Mouse (Mus musculus): Measurements from ENCODE around the gene Cog3. TPM values are rescaled to one million over a fixed set of nuclear protein-coding genes. Genes with fewer than 3 reads are reported as not detected.

The Cog3 gene
- 25.8 TPM for polyA plus RNA-seq (2021)

DNA sequence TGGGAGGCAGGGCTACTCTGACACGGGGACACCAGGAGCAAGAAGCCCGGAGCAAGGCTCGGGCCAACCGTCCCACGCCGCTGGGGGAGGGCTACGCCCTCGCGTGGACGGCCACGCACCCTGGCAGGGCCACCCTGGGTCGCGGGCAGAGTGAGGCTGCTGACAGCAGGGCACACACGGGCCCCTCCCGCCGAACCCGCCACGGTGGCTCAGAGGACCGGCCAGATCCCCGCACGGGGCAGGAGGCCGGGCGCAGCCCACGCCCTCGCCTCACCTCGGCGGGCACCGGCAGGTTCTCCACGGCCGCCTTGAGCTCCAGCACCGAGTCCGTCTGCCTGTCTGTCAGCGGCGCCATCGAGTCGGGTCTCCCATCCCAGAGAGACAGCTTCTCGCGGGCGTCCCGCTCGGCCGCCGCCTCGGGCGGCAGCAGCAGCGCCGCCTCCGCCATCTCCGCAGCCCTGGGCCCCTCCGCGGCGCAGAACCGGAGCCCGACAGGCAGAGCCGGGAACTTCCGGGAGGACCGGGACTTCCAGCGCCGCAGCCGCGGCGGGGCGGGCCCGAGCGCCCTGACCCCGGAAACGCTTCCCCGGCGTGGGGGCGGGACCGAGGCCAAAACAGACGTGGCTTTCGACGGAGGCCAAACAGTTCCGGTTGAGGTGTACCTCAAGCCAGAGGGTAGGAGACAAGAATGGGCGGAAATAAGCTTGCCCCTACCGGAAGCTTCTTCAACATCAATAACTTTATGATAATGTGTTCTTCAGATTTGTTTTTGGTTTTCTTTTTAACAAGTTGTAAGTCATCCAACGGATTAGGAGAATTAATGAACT is at the start of gene Cog3:
TSS of gene Cog3 (minus strand) at position 527 of the 827 bp plus-strand sequence.
- ATAC-seq (peak; percentile 89), DNase-seq (ENCODE audit: low read depth, low spot score) (peak; percentile 57)
- no peak for TF ChIP-seq CTCF (IDR thresholded peaks at IDR 0.05)
- ChIA-PET CTCF (no interaction called here), POLR2A (no interaction called here)
- H3K27me3 ChIP-seq: no peaks in the 10 kb centered on the region
- in situ Hi-C loops (cut with MboI; ENCODE audit: low pct_unique_long_range_greater_than_20kb): no loop called here

GRCm38 (mm10) chr14:75797769-75798386 is 43.6 kb upstream of the Cog3 start:
- ChIA-PET POLR2A (interaction anchor here (1.1 kb wide), 1 partner anchor 22 kb away, joined by 3 read pairs; no protein-coding TSS in a partner anchor), CTCF (interaction anchor here (1.1 to 3.1 kb wide), 7 partner anchors 10 to 31 kb away, joined by 3 to 22 read pairs (median 8); partner anchors contain the start of gene Slc25a30)
- in situ Hi-C loops (cut with MboI; ENCODE audit: low pct_unique_long_range_greater_than_20kb): no loop called here

DNA sequence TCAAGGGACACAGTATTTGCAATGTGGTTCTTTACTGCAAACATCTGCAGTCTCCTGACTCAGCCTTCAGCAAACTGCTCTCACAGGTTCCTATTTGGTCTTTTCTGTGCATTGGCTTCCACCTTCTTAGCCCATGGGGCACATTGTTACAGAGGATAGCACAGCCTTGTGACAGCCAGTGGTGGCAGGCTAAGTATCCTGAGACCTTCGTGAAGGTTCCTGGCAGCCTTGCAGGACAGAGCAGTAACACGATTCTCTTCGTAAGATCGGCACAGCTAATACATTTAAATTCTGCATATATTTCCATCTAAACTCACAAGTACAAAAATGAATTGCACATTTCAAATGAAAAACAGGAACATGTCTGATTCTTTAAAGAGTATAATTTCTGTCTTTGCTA is 41.6 kb upstream of the Cog3 start:
- in situ Hi-C loops (cut with MboI; ENCODE audit: low pct_unique_long_range_greater_than_20kb): no loop called here
- ChIA-PET CTCF (interaction anchor here (1.2 to 3.1 kb wide), 5 partner anchors 15 to 33 kb away, joined by 3 to 22 read pairs (median 5); no protein-coding TSS in a partner anchor), POLR2A (no interaction called here)

More at GRCm38 (mm10) chr14:75797769-75798386, 43.6 kb upstream of the Cog3 start:
- DNase-seq (ENCODE audit: low read depth, low spot score): no peak
- no peaks in the 10 kb centered on the region for H3K27me3 ChIP-seq
- TF ChIP-seq CTCF (IDR thresholded peaks at IDR 0.05): no peak
- peak; percentile 81 for ATAC-seq

DNA sequence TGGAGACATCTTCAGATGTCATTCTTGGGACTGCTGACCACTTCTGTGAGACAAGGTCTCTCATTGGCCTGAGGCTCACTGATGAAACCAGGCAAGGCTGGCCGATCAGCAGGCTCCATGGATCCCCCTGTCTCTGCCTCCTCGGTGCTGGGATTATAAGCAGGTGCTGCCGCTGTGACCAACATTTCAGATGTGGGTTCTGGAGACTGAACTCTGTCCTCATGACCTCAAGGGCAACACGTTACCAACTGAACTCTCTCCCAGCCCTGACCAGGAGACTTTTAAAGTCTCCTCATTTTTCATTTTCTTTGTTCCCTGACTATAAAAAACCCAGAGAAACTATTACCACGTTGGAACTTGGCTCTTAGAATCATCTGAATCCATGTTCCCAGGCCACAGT is 40.4 kb upstream of the Cog3 start:
- ChIA-PET CTCF (interaction anchor here (2.7 kb wide), 1 partner anchor 34 kb away, joined by 13 read pairs; no protein-coding TSS in a partner anchor), POLR2A (no interaction called here)
- in situ Hi-C loops (cut with MboI; ENCODE audit: low pct_unique_long_range_greater_than_20kb): loop anchor here (5.0 kb wide), 1 partner anchor 38 kb away; no protein-coding TSS in a partner anchor
- no peak for DNase-seq (ENCODE audit: low read depth, low spot score)
- ATAC-seq: peak; percentile 42
- H3K27me3 ChIP-seq: no peaks in the 10 kb centered on the region
- no peak for TF ChIP-seq CTCF (IDR thresholded peaks at IDR 0.05)

More for the DNA sequence above, 41.6 kb upstream of the Cog3 start:
- DNase-seq (ENCODE audit: low read depth, low spot score) (no peak), ATAC-seq (no peak)
- no peak for TF ChIP-seq CTCF (IDR thresholded peaks at IDR 0.05)
- no peaks in the 10 kb centered on the region for H3K27me3 ChIP-seq

DNA sequence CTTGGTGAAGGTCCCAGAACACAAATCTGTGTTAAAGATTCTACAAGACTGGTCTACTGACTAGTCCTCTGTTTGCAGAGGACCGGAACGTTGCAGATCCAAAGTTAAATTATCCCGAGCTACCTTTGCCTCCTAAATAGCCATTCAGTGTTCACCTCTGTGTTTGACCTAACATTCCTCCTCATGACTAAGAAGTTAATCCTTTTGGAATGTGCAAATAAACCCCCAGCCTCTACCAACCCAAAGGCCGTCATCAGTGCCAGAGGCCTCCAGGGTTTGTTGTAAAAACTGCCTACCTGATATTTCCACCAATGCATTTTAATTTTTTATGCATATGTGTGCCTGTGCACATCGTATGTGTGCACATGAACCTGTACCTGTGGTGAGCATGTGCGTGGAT is 40.0 kb upstream of the Cog3 start:
- ChIA-PET CTCF (interaction anchor here (2.7 kb wide), 1 partner anchor 35 kb away, joined by 13 read pairs; no protein-coding TSS in a partner anchor), POLR2A (no interaction called here)
- no peak for TF ChIP-seq CTCF (IDR thresholded peaks at IDR 0.05)
- no peaks in the 10 kb centered on the region for H3K27me3 ChIP-seq
- no peak for DNase-seq (ENCODE audit: low read depth, low spot score)
- in situ Hi-C loops (cut with MboI; ENCODE audit: low pct_unique_long_range_greater_than_20kb): loop anchor here (5.0 kb wide), 1 partner anchor 38 kb away; no protein-coding TSS in a partner anchor
- ATAC-seq: peak; percentile 80

GRCm38 (mm10) chr14:75793110-75793509 is 38.8 kb upstream of the Cog3 start:
- POLR2A ChIA-PET: no interaction called here
- in situ Hi-C loops (cut with MboI; ENCODE audit: low pct_unique_long_range_greater_than_20kb): loop anchor here (5.0 kb wide), 1 partner anchor 39 kb away; no protein-coding TSS in a partner anchor
- DNase-seq (ENCODE audit: low read depth, low spot score) (no peak), ATAC-seq (no peak)
- no peak for TF ChIP-seq CTCF (IDR thresholded peaks at IDR 0.05)
- no peaks in the 10 kb centered on the region for H3K27me3 ChIP-seq
- CTCF ChIA-PET: interaction anchor here (0.9 to 2.7 kb wide), 3 partner anchors 22 to 36 kb away, joined by 3 to 13 read pairs (median 3); no protein-coding TSS in a partner anchor

DNA sequence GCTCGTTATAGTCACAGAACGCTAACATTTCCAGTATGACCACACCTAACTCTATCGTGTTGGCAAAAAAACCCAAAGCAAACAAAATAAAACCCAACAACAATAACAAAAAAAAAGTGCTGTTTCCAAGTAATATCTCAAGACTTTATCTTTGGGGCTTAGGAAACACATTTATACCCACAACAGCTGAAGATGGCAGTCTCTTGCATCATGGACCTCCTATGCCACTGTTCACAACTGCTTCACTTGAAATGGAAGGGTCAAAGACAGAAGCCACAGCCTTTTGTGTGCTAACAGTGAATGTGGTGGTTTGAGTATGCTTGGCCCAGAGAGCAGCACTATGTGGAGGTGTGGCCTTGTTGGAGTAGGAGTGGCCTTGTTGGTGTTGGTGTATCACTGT is 37.1 kb upstream of the Cog3 start:
- ATAC-seq (no peak), DNase-seq (ENCODE audit: low read depth, low spot score) (no peak)
- POLR2A ChIA-PET: interaction anchor here (0.9 kb wide), 1 partner anchor 16 kb away, joined by 3 read pairs; no protein-coding TSS in a partner anchor
- no peak for TF ChIP-seq CTCF (IDR thresholded peaks at IDR 0.05)
- no peaks in the 10 kb centered on the region for H3K27me3 ChIP-seq
- CTCF ChIA-PET: no interaction called here
- in situ Hi-C loops (cut with MboI; ENCODE audit: low pct_unique_long_range_greater_than_20kb): loop anchor here (5.0 kb wide), 1 partner anchor 41 kb away; no protein-coding TSS in a partner anchor

DNA sequence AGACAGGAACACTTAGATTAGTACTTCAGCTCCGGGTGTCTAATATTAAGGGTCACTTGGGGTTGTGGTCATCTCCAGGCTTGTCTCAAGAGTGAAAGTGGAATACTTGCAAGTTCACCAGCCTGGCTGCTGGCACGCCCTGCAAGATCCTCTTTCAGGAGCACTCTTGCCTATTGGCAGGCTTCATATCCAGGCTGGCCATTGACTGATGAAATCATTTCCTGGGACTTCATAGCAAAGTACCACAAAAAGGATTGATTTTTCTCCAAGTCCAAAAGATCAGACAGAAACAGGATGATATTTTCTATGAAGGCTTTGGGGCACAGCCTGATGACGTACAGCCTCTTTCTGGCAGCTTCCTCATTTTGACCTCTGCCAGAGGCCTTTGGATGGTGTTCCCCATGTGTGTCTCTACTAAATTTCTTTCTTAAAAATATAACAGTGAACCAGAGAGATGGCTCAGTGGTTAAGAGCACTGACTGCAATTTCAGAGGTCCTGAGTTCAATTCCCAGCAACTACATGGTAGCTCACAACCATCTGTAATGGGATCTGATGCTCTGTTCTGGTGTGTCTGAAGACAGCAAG is 36.2 kb upstream of the Cog3 start:
- in situ Hi-C loops (cut with MboI; ENCODE audit: low pct_unique_long_range_greater_than_20kb): loop anchor here (5.0 kb wide), 1 partner anchor 42 kb away; no protein-coding TSS in a partner anchor
- DNase-seq (ENCODE audit: low read depth, low spot score) (no peak), ATAC-seq (no peak)
- ChIA-PET CTCF (no interaction called here), POLR2A (no interaction called here)
- TF ChIP-seq CTCF (IDR thresholded peaks at IDR 0.05): no peak
- no peaks in the 10 kb centered on the region for H3K27me3 ChIP-seq

DNA sequence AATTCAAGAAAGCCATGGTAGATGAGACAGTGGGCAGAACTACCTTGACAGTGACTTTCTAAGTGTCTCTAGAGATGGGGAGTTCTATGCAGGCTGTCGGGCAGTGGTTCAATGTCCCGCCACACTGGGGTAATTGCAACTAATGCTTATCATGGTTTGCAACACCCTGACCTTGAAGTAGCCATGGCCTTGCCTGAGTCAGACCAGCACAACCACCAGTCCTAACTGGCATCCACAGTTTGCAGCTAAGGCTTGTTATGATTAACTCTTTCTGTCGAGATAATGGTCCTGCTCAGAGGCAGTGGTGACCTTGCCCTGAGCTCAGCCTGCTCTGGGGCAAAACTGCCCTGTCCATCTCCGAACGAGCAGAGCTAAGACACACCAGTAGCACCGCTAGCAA is 35.0 kb upstream of the Cog3 start:
- TF ChIP-seq CTCF (IDR thresholded peaks at IDR 0.05): no peak
- ChIA-PET CTCF (no interaction called here), POLR2A (no interaction called here)
- ATAC-seq: no peak
- no peaks in the 10 kb centered on the region for H3K27me3 ChIP-seq
- in situ Hi-C loops (cut with MboI; ENCODE audit: low pct_unique_long_range_greater_than_20kb): no loop called here
- no peak for DNase-seq (ENCODE audit: low read depth, low spot score)

- ATAC-seq (no peak), DNase-seq (ENCODE audit: low read depth, low spot score) (no peak)
- POLR2A ChIA-PET: interaction anchor here (1.4 to 1.8 kb wide), 2 partner anchors 13 to 47 kb away, joined by 4 to 5 read pairs; no protein-coding TSS in a partner anchor
- H3K27me3 ChIP-seq: no peaks in the 10 kb centered on the region
- no peak for TF ChIP-seq CTCF (IDR thresholded peaks at IDR 0.05)
- in situ Hi-C loops (cut with MboI; ENCODE audit: low pct_unique_long_range_greater_than_20kb): no loop called here
- CTCF ChIA-PET: interaction anchor here (1.3 to 1.8 kb wide), 2 partner anchors 10 kb away, joined by 7 to 8 read pairs; no protein-coding TSS in a partner anchor
Observed at GRCm38 (mm10) chr14:75787794-75788175, 33.5 kb upstream of the Cog3 start.
